Mouse (Mus musculus) testis, adult 2 months (tissue): ENCODE data around the gene Stum.

Source experiments
- CTCF ChIP-seq: fragments of 200-500 bp; IDR thresholded peaks from 2 replicates; pipeline ENCODE4 v1.5.1; 2012; ENCODE audit warnings: low read depth, mild to moderate bottlenecking, inconsistent platforms, low read length, moderate library complexity; ENCODE audit not compliant: control insufficient read depth, insufficient read depth, insufficient replicate concordance
- POLR2A ChIP-seq: fragments of 200-500 bp; IDR thresholded peaks from 2 replicates; pipeline ENCODE4 v1.6.1; 2012; ENCODE audit warnings: low read depth, mild to moderate bottlenecking, inconsistent platforms, low read length, moderate library complexity; ENCODE audit not compliant: control insufficient read depth

GRCm38 (mm10) chr1:180390321-180390731 lies 93.0 kb downstream of the Stum start:
- TF ChIP-seq POLR2A (no peak), CTCF (no peak)
